8 mouse cellular contexts compared by ENCODE assay signal in the genomic region with DNA sequence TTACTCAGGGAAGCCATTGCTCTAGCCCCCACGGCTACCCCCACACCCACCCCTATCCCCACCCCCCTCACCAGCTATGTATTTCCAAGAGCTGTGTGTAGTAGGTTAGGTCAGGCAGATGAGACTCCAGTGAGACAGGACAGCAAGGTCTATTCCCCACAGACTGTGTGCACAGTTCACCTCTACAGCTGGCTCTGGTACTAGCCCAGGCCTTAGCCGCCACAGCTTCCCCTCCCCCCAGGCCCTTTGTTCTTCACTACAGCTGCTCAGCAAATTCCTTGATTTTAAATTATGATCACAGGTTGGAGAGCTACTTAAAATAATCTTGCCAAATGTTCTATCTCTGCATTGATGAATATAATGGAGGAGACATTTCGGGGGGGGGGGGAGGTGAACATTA.
DNase-seq lines count a peak whose midpoint lies in the region; ATAC-seq and TF ChIP-seq lines count a peak whose summit lies in the region.

No protein-coding gene starts in this region.

- H3K4me3 ChIP-seq in cortical plate, adult 2 months (ENCODE audit: insufficient read depth, low read length): no peak overlapping the region
- H3K4me3 ChIP-seq in myocyte: no peak overlapping the region

- H3K4me1 ChIP-seq in cortical plate, adult 2 months (ENCODE audit: control insufficient read depth, insufficient read depth, low read length): peaks cover 6% of the 10 kb centered on the region; the same call in 1 of the 2 replicates

- H3K27ac ChIP-seq in cortical plate, adult 2 months (ENCODE audit: insufficient read depth, low read length): peak overlapping the region; percentile 66; the same call in 1 of the 2 replicates

- no peaks in the 10 kb centered on the region for H3K79me2 ChIP-seq in myocyte (ENCODE audit: control insufficient read depth, insufficient read depth)

- no peak for TF ChIP-seq CTCF in cortical plate, adult 2 months (IDR thresholded peaks at IDR 0.05; ENCODE audit: extremely low read depth, insufficient read depth, low read length)

- no peak for TF ChIP-seq POLR2A in cortical plate, adult 2 months (IDR thresholded peaks at IDR 0.05; ENCODE audit: extremely low read depth, insufficient read depth, low read length)
- TF ChIP-seq POLR2A in myocyte (IDR thresholded peaks at IDR 0.05; ENCODE audit: insufficient read length, low read depth): no peak

- H3ac ChIP-seq in myocyte (ENCODE audit: control insufficient read depth, insufficient read length): no peak overlapping the region

- no peaks in the 10 kb centered on the region for H3K27me3 ChIP-seq in myocyte (ENCODE audit: control insufficient read depth, insufficient read depth, insufficient read length)

- intact Hi-C loops in heart, postnatal 10 days (cut with DNase I): loop anchor here (2.0 kb wide), 2 partner anchors 19 to 37 kb away; no protein-coding TSS in a partner anchor

- peak overlapping the region; percentile 62 for H3K4me2 ChIP-seq in myocyte (ENCODE audit: low read depth)

- ATAC-seq in megakaryocyte progenitor cell, adult 5-6 weeks (replicated peaks; ENCODE audit: poor library complexity): no peak

- H3K36me3 ChIP-seq in myocyte (ENCODE audit: control insufficient read depth, insufficient read depth): no peaks in the 10 kb centered on the region

- DNase-seq in cerebellum, postnatal 10 days: peak; percentile 64 to 68
- DNase-seq in cerebellum, adult 18-20 months: no peak
- DNase-seq in heart, postnatal 10 days: peak; percentile 64 to 70
- peak; percentile 80 to 87 for DNase-seq in kidney, postnatal 4 days
- DNase-seq in layer of hippocampus, postnatal 36 days: no peak

TF ChIP-seq in myocyte, 11 proteins besides CTCF, POLR2A, EP300 and RAD21:
- TF ChIP-seq TCF12 (IDR thresholded peaks at IDR 0.05; ENCODE audit: insufficient read depth, poor library complexity, severe bottlenecking) (peak; percentile 46), MAX (IDR thresholded peaks at IDR 0.05; ENCODE audit: low read depth) (no peak), E2F4 (IDR thresholded peaks at IDR 0.05; ENCODE audit: insufficient read depth) (no peak), MYOD1 (IDR thresholded peaks at IDR 0.05; ENCODE audit: control insufficient read depth in 1 of 3, insufficient read length in 2 of 3, low read depth in 2 of 3) (peak in 2 of 3 experiments; percentile 54 to 77), POLR2AphosphoS2 (IDR thresholded peaks at IDR 0.05; ENCODE audit: insufficient read length, low read depth) (no peak), USF1 (IDR thresholded peaks at IDR 0.05; ENCODE audit: low read depth) (no peak), MYOG (IDR thresholded peaks at IDR 0.05; ENCODE audit: control insufficient read depth in 1 of 3, insufficient read depth in 1 of 3, insufficient read length in 2 of 3, low read depth in 2 of 3) (peak; percentile 7 to 84 (median 54))
TF ChIP-seq in myocyte: peak in this region for 3.

Comparison
In these comparisons a context has a peak if more than half of its experiments do, and no peak if none do; other contexts are left out.
1. DNase-seq: peak in cerebellum, postnatal 10 days (2 of 2), heart, postnatal 10 days (2 of 2) and kidney, postnatal 4 days (2 of 2); none in cerebellum, adult 18-20 months (0 of 2) and layer of hippocampus, postnatal 36 days (0 of 2).